Mouse (Mus musculus) frontal cortex, postnatal 10 days (tissue): Measurements from ENCODE around the gene Plxnb1.
"Not testable (repeated sequence)": the region's sequence is repeated elsewhere in the genome, so short reads cannot be mapped to it uniquely, and the experiment has no call there.

Source experiments
- DNase-seq, 2 experiments: peaks; one replicate each; pipeline ENCODE4 v3.0.0; 2022; ENCODE audit warnings: low spot score in 2 of 2, mixed read lengths in 1 of 2

The Plxnb1 gene

GRCm38 (mm10) chr9:109130076-109130475 lies 34.9 kb downstream of the Plxnb1 start:
- no peak for DNase-seq

- DNase-seq = not testable (repeated sequence)
Observed at GRCm38 (mm10) chr9:109140414-109140813, 45.2 kb downstream of the Plxnb1 start.

GRCm38 (mm10) chr9:109161941-109162340 lies 66.8 kb downstream of the Plxnb1 start, which contains the start of gene Fbxw21:
TSS of gene Fbxw21 (minus strand) at chr9:109162041.
- DNase-seq = no peak

- DNase-seq = no peak
Observed at GRCm38 (mm10) chr9:109167316-109167715, 72.1 kb downstream of the Plxnb1 start.
